Mouse (Mus musculus) CD4-positive, CD25-positive, alpha-beta regulatory T cell, adult 9 weeks (primary cell): ENCODE measurements around the gene Cbr4. TPM values are rescaled to one million over a fixed set of nuclear protein-coding genes. Genes with fewer than 3 reads are reported as not detected.

Source experiments
- polyA plus RNA-seq: library from polyadenylated mRNA; unstranded; fragments of 100-300 nt; shearing (Covaris generic); gene quantifications from one replicate; pipeline ENCODE4 v1.2.1, GENCODE M21; 2017

Cbr4 gene
- polyA plus RNA-seq, result 28.1 TPM

DNA sequence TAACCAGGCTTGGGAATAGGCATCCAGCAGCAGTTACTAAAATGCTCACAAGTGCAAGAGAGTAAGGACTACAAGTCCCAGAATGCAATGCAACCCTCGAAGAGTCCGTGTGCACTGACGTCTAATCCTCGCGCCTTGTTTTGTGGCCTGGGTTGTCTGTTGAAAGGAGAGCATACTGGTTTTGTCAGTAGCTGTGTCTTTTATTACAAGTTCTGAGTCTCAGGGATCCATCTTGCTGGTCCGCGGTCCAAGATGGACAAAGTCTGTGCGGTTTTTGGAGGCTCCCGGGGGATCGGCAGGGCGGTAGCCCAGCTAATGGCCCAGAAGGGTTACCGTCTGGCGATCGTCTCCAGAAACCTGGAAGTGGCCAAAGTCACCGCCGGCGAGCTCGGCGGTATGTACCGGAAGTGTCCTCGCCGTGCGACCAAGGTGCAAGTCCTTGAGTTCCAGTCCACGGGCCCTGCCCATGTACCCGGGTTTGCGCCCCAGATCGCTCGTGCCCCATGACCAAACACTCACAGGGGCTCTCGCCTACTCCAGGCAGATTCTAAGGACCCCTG is at the start of gene Cbr4:
TSS of gene Cbr4 (plus strand) at position 138 of the 560 bp plus-strand sequence.

